Mouse (Mus musculus) embryonic facial prominence, embryonic 13.5 days (tissue): ENCODE measurements at regions not wholly inside any gene's neighbourhood (a gene's known extent, or its start where the extent isn't known, plus 50 kb on each side); places are given as distances from the start of the nearest gene placed in this dataset.
"Not testable (repeated sequence)": the region's sequence is repeated elsewhere in the genome, so short reads cannot be mapped to it uniquely, and the experiment has no call there.

Experiments
- ATAC-seq: fragments of 200-750 bp; cut with Nextera tagmentation; 2 replicates; pipeline ENCODE4 v1.8.0; 2017; ENCODE audit warnings: low read depth; ENCODE audit not compliant: insufficient number of reproducible peaks, insufficient read depth, low FRiP score, low TSS enrichment
- H3K27ac ChIP-seq: fragments of 300-500 bp; sonication (generic); 2 replicates; pipeline ENCODE4 v1.5.1; 2015; ENCODE audit warnings: moderate library complexity, mild to moderate bottlenecking, inconsistent platforms
- H3K27me3 ChIP-seq: fragments of 300-500 bp; sonication (generic); 2 replicates; pipeline ENCODE4 v1.6.1; 2015; ENCODE audit warnings: mild to moderate bottlenecking, inconsistent platforms
- H3K36me3 ChIP-seq: fragments of 300-500 bp; sonication (generic); 2 replicates; pipeline ENCODE4 v1.6.1; 2015; ENCODE audit warnings: mild to moderate bottlenecking, inconsistent platforms
- H3K4me1 ChIP-seq: fragments of 300-500 bp; sonication (generic); 2 replicates; pipeline ENCODE4 v1.6.1; 2015; ENCODE audit warnings: inconsistent platforms
- H3K4me2 ChIP-seq: fragments of 300-500 bp; sonication (generic); 2 replicates; pipeline ENCODE4 v1.6.1; 2015; ENCODE audit warnings: moderate library complexity, mild to moderate bottlenecking, inconsistent platforms
- H3K4me3 ChIP-seq: fragments of 300-500 bp; sonication (generic); 2 replicates; pipeline ENCODE4 v1.5.1; 2015; ENCODE audit warnings: mild to moderate bottlenecking, inconsistent platforms
- H3K9ac ChIP-seq: fragments of 300-500 bp; sonication (generic); 2 replicates; pipeline ENCODE4 v1.6.1; 2015; ENCODE audit warnings: mild to moderate bottlenecking, inconsistent platforms
- H3K9me3 ChIP-seq: fragments of 300-500 bp; sonication (generic); 2 replicates; pipeline ENCODE4 v1.6.1; 2016; ENCODE audit warnings: inconsistent platforms
- WGBS: fragments of 180-500 bp; shearing (Covaris S2); methylation state at CpG from one replicate; pipeline ENCODE4 v1.1.7; 2015; ENCODE audit warnings: mixed read lengths; 5-methylcytosine and 5-hydroxymethylcytosine counted together

- H3K27me3 ChIP-seq, H3K27ac ChIP-seq, H3K9ac ChIP-seq, ATAC-seq, H3K36me3 ChIP-seq, H3K4me1 ChIP-seq, H3K4me3 ChIP-seq, H3K4me2 ChIP-seq: not testable (repeated sequence)
- WGBS = 75% methylated on average over 5 of the region's 8 CpGs
- H3K9me3 ChIP-seq = peaks cover 55% of the 10 kb centered on the region
Measured at GRCm38 (mm10) chr10:3114421-3114820, 153.2 kb downstream of the H60c start.

- not testable (repeated sequence) for ATAC-seq, H3K27ac ChIP-seq, H3K4me3 ChIP-seq, H3K27me3 ChIP-seq, H3K4me2 ChIP-seq, H3K4me1 ChIP-seq, H3K36me3 ChIP-seq, H3K9ac ChIP-seq
- peaks cover 53% of the 10 kb centered on the region for H3K9me3 ChIP-seq
- WGBS = 83% methylated on average over 2 of the region's 2 CpGs
Measured at GRCm38 (mm10) chr10:3107955-3108354, 159.6 kb downstream of the H60c start.
